Mouse (Mus musculus) B cell, adult 62 days (primary cell): Measurements from ENCODE around the gene Ppp4r3b. TPM values are rescaled to one million over a fixed set of nuclear protein-coding genes. Genes with fewer than 3 reads are reported as not detected.

Experiments used
- total RNA-seq: library from RNA; stranded (reverse); gene quantifications from 4 replicates; pipeline ENCODE4 v1.2.4, GENCODE M21; 2023

Gene Ppp4r3b
- total RNA-seq, result 129 to 141 TPM (median 136 TPM) in 4 replicates

GRCm38 (mm10) chr11:29172563-29173124 is at the start of gene Ppp4r3b:
Ppp4r3b (plus strand) TSS chr11:29172890.

GRCm38 (mm10) chr11:29130385-29131355 is 42.0 kb upstream of the Ppp4r3b start, which contains the start of gene Pnpt1:
Pnpt1 (plus strand) TSS chr11:29130744.

GRCm38 (mm10) chr11:29246883-29247650 is 74.4 kb downstream of the Ppp4r3b start, which contains the start of gene Cfap36:
Cfap36 (minus strand) TSS chr11:29247409.

Other genes with a start within 250 kb of the Ppp4r3b start
- 30.4 to 48.5 TPM (median 39.1 TPM) in 4 replicates for gene Pnpt1, start 42.1 kb upstream of the Ppp4r3b start, total RNA-seq
- gene Cfap36, start 74.5 kb downstream of the Ppp4r3b start, total RNA-seq, result 18.4 to 26.9 TPM (median 24.0 TPM) in 4 replicates
- gene Ccdc88a, start 200.8 kb downstream of the Ppp4r3b start, total RNA-seq, result 7.2 to 10.3 TPM (median 9.4 TPM) in 4 replicates